Mouse (Mus musculus) brown adipose tissue, adult 24 weeks (tissue): ENCODE measurements around the gene Gjc1. TPM values are rescaled to one million over a fixed set of nuclear protein-coding genes. Genes with fewer than 3 reads are reported as not detected.
A peak's percentile ranks its signal among the peaks of the same experiment; 100 is the strongest.

Source experiments
- H3K27ac ChIP-seq: fragments of 200-500 bp; replicated peaks from 2 replicates; pipeline ENCODE4 v1.5.1; 2012; ENCODE audit warnings: low read depth, mild to moderate bottlenecking, low read length
- H3K4me1 ChIP-seq: fragments of 200-500 bp; 2 replicates; pipeline ENCODE4 v1.6.1; 2012; ENCODE audit warnings: low read length, mixed read lengths; ENCODE audit not compliant: control insufficient read depth, insufficient read depth, insufficient read length
- H3K4me3 ChIP-seq: fragments of 200-500 bp; 2 replicates; pipeline ENCODE4 v1.5.1; 2012; ENCODE audit warnings: low read depth, mild to moderate bottlenecking, low read length, moderate library complexity; ENCODE audit not compliant: insufficient read depth
- polyA plus RNA-seq: library from polyadenylated mRNA; stranded (reverse); fragments of >200 nt; gene quantifications from 2 replicates; pipeline ENCODE4 v1.2.4, GENCODE M21; 2012; ENCODE audit not compliant: missing spikeins, insufficient read depth, insufficient read length

The Gjc1 gene
- 4.6 and 5.0 TPM in 2 replicates for polyA plus RNA-seq

DNA sequence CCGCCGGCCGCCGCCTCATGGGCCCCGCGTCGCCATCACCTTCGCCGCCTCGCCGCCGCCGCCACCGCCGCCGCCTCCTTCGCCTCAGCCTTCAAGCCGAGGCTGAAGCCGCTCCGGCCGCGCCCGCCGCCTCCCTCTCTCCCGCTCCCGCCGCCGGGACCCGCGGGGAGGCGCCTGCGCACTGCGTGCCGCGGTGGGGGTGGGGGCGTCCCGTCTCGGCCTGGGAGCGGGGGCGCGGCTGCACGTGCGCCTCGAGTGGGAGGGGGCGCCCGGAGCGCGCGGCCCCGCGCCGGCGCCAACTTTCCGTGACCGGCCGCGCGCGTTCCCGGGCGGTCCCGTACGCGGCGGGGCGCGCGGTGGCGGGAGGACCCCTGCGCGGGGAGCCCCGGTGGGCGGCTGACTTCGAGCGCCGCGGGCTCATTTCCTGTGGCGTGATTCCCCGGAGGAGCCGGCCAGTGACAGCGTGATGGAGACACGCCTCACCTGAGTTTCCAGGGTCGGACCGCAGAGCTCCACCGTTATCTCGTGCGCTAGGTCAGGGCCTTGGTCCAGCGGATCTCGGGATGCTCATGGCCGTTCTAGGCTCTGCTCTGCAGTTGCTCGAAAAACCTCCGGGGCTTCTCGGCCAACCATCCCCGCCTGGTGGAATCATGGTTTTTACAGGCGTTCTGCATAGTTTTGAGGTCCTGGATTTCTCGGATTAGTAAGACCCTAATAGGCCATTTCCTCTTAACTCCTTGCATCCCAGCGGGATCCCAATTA lies at the start of gene Gjc1:
Gjc1 (minus strand) TSS at position 680 of the 762 bp plus-strand sequence.
- H3K27ac ChIP-seq, result peak within 1 kb of the TSS; percentile 60; the same call in 1 of the 2 replicates
- no peaks in the 10 kb centered on the region for H3K4me1 ChIP-seq
- H3K4me3 ChIP-seq, result peak within 1 kb of the TSS; percentile 55

- Histone ChIP-seq H3K27ac (no peak overlapping the region), H3K4me1 (no peaks in the 10 kb centered on the region), H3K4me3 (no peak overlapping the region)
Measured at GRCm38 (mm10) chr11:102864272-102864671, 44.8 kb upstream of the Gjc1 start.

DNA sequence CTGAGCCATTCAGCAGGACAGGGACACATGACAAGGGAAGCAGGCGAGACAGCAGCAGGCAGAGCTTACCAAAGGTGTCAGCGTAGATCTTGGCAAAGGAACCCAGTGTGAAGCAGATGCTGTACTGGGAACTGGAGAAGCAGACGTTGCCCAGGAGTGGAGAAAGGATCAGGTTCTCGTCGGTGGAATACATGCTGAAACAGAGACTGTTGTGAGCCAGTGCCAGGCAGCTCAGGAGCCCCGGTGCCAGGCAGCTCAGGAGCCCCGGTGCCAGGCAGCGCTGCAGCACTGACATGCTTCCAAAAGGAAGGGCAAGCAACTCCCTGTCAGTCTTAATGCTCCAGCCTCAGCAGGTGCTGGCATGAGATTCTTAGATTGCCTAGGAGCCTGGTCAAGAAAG lies 40.4 kb upstream of the Gjc1 start:
- no peak overlapping the region for H3K27ac ChIP-seq
- no peaks in the 10 kb centered on the region for H3K4me1 ChIP-seq
- no peak overlapping the region for H3K4me3 ChIP-seq

DNA sequence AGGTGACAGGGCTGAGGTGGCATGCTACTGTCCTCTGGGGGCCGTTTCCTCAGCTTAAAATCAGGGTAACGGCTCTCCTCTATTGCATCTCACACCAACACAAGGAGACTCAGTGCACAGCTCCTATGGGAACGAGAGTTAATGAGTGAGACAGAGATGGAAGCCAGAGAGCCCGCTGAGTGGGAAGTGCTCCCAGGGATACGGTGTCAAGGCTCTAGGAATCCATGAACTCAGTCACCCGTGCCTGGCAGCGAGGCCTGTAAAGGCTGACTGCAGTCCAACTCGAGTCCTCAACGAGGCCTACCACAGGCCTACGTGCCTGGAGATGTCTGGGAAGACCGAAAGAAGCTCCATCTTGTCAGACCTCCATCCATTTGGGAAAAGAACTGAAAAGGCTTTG lies 39.5 kb upstream of the Gjc1 start:
- no peak overlapping the region for H3K27ac ChIP-seq

GRCm38 (mm10) chr11:102855941-102856340 lies 36.4 kb upstream of the Gjc1 start:
- no peak overlapping the region for H3K4me3 ChIP-seq
- H3K27ac ChIP-seq, result no peak overlapping the region

More for the DNA sequence above, 39.5 kb upstream of the Gjc1 start:
- H3K4me3 ChIP-seq, result no peak overlapping the region
- no peaks in the 10 kb centered on the region for H3K4me1 ChIP-seq

DNA sequence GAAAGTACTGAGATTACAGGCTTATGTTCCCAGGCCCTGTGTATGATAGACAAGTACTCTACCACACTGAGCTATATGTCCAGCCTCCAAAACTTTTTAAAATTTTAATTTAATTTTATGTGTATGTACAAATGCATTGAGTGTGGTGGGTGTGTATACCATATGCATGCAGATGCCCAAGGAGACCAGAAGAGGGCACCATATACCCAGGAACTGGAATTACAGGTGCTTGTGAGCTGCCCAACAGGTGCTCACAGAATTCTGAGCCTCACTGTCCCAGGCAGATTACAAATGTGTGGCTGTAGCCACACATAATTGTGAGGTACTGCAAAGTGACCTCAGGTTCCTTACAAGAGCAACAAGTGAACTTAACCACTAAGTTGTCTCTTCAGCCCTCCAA lies 34.3 kb upstream of the Gjc1 start:
- H3K27ac ChIP-seq, result no peak overlapping the region
- H3K4me1 ChIP-seq, result no peaks in the 10 kb centered on the region
- H3K4me3 ChIP-seq, result no peak overlapping the region

More at GRCm38 (mm10) chr11:102855941-102856340, 36.4 kb upstream of the Gjc1 start:
- no peaks in the 10 kb centered on the region for H3K4me1 ChIP-seq

- no peak overlapping the region for H3K4me3 ChIP-seq
- no peak overlapping the region for H3K27ac ChIP-seq
- H3K4me1 ChIP-seq, result no peaks in the 10 kb centered on the region
Measured at GRCm38 (mm10) chr11:102851883-102852282, 32.4 kb upstream of the Gjc1 start.

DNA sequence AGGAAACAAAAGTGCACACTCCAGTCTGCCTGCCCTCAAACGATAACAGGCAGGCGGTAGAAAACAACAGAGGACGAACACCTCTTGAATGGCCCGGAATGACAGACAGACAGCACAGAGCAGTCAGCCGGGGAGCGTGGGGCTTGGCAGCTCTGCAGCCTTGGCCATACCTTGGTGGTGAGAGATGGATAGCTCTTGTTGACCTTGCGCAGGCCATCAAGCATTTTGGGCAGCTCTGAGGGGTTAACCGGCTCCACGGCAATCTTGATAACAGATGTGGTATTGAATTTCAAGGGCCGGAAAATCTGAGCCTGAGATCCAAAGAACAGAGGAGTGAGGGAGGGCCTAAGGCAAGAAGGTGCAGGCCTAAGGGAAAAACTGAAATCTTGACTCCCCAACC lies 26.4 kb upstream of the Gjc1 start:
- no peaks in the 10 kb centered on the region for H3K4me1 ChIP-seq
- H3K4me3 ChIP-seq, result no peak overlapping the region
- H3K27ac ChIP-seq, result no peak overlapping the region

DNA sequence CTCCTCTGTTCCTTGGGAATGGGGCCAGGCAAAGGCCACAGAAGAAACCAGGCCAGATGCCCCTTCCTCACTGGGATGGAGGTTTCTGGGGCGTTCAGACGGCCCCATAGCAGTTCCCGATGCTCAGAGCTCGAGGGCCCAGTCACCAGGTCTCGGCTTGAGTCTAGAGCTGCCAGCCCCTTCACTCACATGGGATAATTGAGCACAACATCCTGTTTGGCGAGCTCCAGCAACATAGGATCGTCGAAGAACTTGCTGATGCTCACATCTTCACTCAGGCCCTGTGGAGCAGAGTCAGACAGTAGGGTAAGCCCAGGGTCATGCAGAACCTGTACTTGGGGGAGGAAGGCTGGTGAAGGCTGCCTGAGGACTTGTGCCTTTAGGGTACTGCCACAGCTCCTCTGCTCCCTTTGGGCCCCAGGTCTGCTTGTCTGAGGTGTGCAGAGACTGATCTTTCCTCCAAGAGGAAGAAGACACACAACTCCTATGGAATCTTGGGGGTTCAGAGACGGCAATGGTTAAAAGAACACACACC lies 19.2 kb upstream of the Gjc1 start:
- Histone ChIP-seq H3K4me3 (no peak overlapping the region), H3K27ac (peak overlapping the region; percentile 25)

GRCm38 (mm10) chr11:102838126-102838525 lies 18.6 kb upstream of the Gjc1 start:
- no peak overlapping the region for H3K4me3 ChIP-seq

More for the DNA sequence above, 19.2 kb upstream of the Gjc1 start:
- H3K4me1 ChIP-seq, result no peaks in the 10 kb centered on the region

DNA sequence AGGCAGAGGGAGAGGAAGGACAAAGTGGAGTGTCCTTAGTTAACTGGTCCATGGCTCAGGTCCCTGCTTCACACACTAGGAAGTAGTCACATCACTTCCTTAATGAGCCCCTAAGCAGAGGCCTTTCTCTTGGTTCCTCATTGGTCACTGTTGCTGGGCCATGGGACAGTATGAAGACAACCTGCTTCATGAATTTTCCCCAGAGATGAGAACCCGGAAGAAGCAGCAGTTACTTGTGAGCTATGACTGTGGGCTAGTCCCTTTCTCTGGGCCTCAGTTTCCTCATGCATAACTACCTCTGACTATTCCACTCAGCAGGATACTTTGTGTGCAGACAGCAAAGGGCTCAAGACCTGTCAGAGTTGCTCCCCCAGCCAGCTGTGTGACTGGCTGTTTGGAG lies 17.9 kb upstream of the Gjc1 start:
- Histone ChIP-seq H3K4me1 (no peaks in the 10 kb centered on the region), H3K4me3 (peak overlapping the region; percentile 33), H3K27ac (peak overlapping the region; percentile 78)

More at GRCm38 (mm10) chr11:102838126-102838525, 18.6 kb upstream of the Gjc1 start:
- H3K4me1 ChIP-seq, result no peaks in the 10 kb centered on the region
- H3K27ac ChIP-seq, result peak overlapping the region; percentile 78

GRCm38 (mm10) chr11:102836146-102836545 lies 16.6 kb upstream of the Gjc1 start:
- H3K4me1 ChIP-seq, result no peaks in the 10 kb centered on the region
- H3K4me3 ChIP-seq, result peak overlapping the region; percentile 33
- H3K27ac ChIP-seq, result peak overlapping the region; percentile 84

DNA sequence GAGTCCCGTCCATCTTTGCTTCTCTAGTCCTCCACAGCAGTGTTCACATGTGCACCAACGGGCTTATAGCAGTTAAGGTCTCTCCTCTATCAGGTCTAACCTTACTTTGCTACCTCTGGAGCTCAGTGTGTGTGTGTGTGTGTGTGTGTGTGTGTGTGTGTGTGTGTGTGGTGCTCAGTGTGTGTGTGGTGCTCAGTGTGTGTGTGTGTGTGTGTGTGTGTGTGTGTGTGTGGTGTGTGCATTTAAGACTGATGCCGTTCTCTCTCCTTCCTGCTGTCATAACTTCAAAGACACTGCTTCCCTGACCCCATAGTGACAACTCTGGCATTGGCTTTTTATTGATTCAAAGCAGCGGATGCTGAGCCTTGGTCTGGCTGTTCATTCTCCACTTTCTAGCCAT lies 16.0 kb upstream of the Gjc1 start, which contains the start of gene Higd1b:
Higd1b (plus strand) TSS at position 301 of the 400 bp plus-strand sequence.
- Histone ChIP-seq H3K4me1 (no peaks in the 10 kb centered on the region), H3K4me3 (peak within 1 kb of the TSS; percentile 33), H3K27ac (peak within 1 kb of the TSS; percentile 84)

DNA sequence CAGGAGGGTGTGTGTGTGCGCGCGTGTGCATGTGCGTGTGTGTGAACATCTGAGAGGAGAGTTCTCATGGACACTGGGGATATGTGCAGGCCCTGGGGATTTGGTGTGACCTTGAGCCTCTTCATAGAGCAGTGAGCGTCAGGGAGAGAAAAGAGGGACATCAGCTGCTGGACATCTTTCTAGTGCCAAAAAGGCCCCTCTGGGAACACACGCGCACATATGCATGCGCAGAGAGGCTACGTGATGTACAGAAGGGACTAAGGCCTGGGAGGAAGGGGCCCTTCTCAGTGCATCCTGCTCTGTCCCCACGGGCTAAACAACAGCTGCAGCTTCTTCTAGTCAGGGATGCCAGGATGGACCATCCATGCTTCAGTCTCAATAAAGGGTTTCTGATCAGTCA lies 14.7 kb upstream of the Gjc1 start:
- Histone ChIP-seq H3K27ac (no peak overlapping the region), H3K4me3 (no peak overlapping the region), H3K4me1 (no peaks in the 10 kb centered on the region)

DNA sequence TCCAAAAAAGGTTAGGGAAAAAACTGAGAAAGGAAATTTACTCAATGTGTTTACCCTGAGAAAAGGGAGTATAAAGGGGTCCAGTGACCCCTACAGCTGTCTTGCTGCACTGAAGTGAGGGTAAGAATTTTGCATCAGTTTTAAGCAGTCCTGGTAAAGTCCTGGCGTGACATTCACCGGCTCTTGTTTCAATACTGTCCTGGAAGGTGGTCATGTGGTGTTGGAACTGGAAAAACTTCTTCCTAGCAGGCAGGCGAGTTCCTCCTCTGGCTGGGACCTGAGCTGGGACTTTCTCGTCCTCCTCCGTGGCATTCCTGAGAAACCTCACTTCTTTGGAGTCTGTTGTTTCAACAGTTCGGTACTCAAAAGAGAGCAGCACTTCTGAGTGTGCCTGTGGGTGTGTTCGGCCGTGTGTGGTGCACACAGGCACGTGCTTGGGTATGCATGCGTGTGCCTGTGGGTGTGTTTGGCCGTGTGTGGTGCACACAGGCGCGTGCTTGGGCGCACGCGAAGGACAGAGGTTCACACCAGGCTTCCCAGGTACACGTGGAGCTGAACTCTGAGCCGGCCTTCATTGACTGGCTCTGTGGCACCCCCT lies 13.3 kb upstream of the Gjc1 start:
- Histone ChIP-seq H3K4me1 (no peaks in the 10 kb centered on the region), H3K27ac (0 out of 2 replicates have a peak overlapping the region, but pooled peaks have one; percentile 15), H3K4me3 (no peak overlapping the region)
